Mouse (Mus musculus): ENCODE results near the gene Ints5. TPM values are rescaled to one million over a fixed set of nuclear protein-coding genes. Genes with fewer than 3 reads are reported as not detected.

Ints5 gene
- total and polyA plus RNA-seq, 2 experiments from 2014 or later: 26.8 to 29.9 TPM

DNA sequence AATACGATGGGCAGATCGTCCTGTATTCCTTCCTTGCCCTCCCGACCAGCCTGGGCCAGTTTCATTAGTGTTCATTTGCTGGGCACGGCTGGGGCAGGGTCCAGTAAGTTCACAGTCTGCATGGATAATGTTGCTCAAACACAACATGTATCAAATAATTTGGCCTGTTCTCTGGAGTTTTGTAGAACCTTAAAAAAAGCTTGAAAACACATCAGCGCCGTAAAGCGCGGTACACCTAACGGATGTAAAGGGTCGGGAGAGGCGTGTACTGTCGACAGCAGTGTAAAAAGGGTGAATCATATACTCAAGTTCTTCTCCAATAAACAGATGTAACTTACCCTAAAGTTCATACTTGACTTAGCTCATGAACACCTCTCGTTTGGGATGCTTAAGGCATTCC, 5.8 kb downstream of the Ints5 start:
- WGBS: 10% methylated on average over 13 of the region's 13 CpGs
- no peaks in the 10 kb centered on the region for H3K27me3 ChIP-seq (ENCODE audit: insufficient read depth, low read length)
- peak overlapping the region; percentile 82 for H3K9ac ChIP-seq
- H3K9me3 ChIP-seq (ENCODE audit: low read length): no peaks in the 10 kb centered on the region
- no peak for ATAC-seq
- peak; percentile 8 for DNase-seq
- peak overlapping the region; percentile 78 for H3K4me3 ChIP-seq (ENCODE audit: low read depth, low read length)
- peak overlapping the region; percentile 75 for H3K4me2 ChIP-seq (ENCODE audit: low read depth)
- H3K4me1 ChIP-seq (ENCODE audit: insufficient read depth): peaks cover 11% of the 10 kb centered on the region
- peaks cover 26% of the 10 kb centered on the region for H3K36me3 ChIP-seq (ENCODE audit: insufficient read depth)
- TF ChIP-seq CTCF (IDR thresholded peaks at IDR 0.05; ENCODE audit: low read depth): no peak
- peak overlapping the region; percentile 86 for H3K27ac ChIP-seq (ENCODE audit: low read depth, low read length)

GRCm38 (mm10) chr19:8899079-8899478, 6.3 kb downstream of the Ints5 start:
- H3K27ac ChIP-seq (ENCODE audit: low read depth, low read length): no peak overlapping the region
- peak overlapping the region; percentile 82; the same call in 1 of the 2 replicates for H3K9ac ChIP-seq
- no peaks in the 10 kb centered on the region for H3K27me3 ChIP-seq (ENCODE audit: insufficient read depth, low read length)
- H3K9me3 ChIP-seq (ENCODE audit: low read length): no peaks in the 10 kb centered on the region
- no peak for TF ChIP-seq CTCF (IDR thresholded peaks at IDR 0.05; ENCODE audit: low read depth)
- DNase-seq (no peak), ATAC-seq (no peak)
- peak overlapping the region; percentile 78 for H3K4me3 ChIP-seq (ENCODE audit: low read depth, low read length)
- WGBS: 52% methylated on average over 3 of the region's 3 CpGs
- peaks cover 30% of the 10 kb centered on the region for H3K36me3 ChIP-seq (ENCODE audit: insufficient read depth)
- H3K4me1 ChIP-seq (ENCODE audit: insufficient read depth): peaks cover 11% of the 10 kb centered on the region
- H3K4me2 ChIP-seq (ENCODE audit: low read depth): peak overlapping the region; percentile 75

DNA sequence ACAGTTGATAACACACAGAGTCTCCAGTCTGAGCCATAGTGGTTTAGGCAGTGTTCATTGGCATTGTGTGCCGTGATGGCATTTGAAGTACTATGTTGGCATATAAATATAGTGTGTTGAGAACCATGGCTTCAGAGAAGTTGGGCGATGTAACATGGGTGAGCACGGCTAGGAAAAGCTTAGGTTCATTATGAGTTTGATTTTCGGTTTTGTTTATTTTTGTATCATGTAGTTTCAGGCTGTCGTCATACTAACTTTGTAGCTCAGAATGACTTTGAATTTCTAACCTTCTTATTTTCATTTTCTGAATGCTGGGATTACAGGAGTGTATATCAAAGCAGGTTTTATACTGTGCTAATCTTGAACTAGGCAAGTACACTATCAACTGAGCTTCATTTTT, 10.6 kb downstream of the Ints5 start:
- ATAC-seq: no peak
- no peak overlapping the region for H3K27ac ChIP-seq (ENCODE audit: low read depth, low read length)
- WGBS: 94% methylated on average over 5 of the region's 5 CpGs

GRCm38 (mm10) chr19:8908531-8908930, 15.7 kb downstream of the Ints5 start:
- H3K4me2 ChIP-seq (ENCODE audit: low read depth): no peak overlapping the region
- WGBS: 91% methylated on average over 6 of the region's 6 CpGs
- DNase-seq: no peak

More for the DNA sequence above, 10.6 kb downstream of the Ints5 start:
- Histone ChIP-seq H3K4me2 (ENCODE audit: low read depth) (no peak overlapping the region), H3K9me3 (ENCODE audit: low read length) (no peaks in the 10 kb centered on the region), H3K4me1 (ENCODE audit: insufficient read depth) (peaks cover 6% of the 10 kb centered on the region), H3K27me3 (ENCODE audit: insufficient read depth, low read length) (no peaks in the 10 kb centered on the region), H3K4me3 (ENCODE audit: low read depth, low read length) (no peak overlapping the region), H3K36me3 (ENCODE audit: insufficient read depth) (peaks cover 58% of the 10 kb centered on the region), H3K9ac (no peak overlapping the region)
- TF ChIP-seq CTCF (IDR thresholded peaks at IDR 0.05; ENCODE audit: low read depth): no peak
- no peak for DNase-seq

GRCm38 (mm10) chr19:8911810-8912209, 19.0 kb downstream of the Ints5 start:
- H3K27me3 ChIP-seq (ENCODE audit: insufficient read depth, low read length): no peaks in the 10 kb centered on the region
- no peak overlapping the region for H3K4me3 ChIP-seq (ENCODE audit: low read depth, low read length)
- WGBS: 95% methylated on average over 5 of the region's 5 CpGs

More at GRCm38 (mm10) chr19:8908531-8908930, 15.7 kb downstream of the Ints5 start:
- H3K9ac ChIP-seq: no peak overlapping the region
- H3K27ac ChIP-seq (ENCODE audit: low read depth, low read length): no peak overlapping the region
- H3K27me3 ChIP-seq (ENCODE audit: insufficient read depth, low read length): no peaks in the 10 kb centered on the region
- ATAC-seq: no peak
- H3K36me3 ChIP-seq (ENCODE audit: insufficient read depth): peaks cover 91% of the 10 kb centered on the region
- no peak overlapping the region for H3K4me3 ChIP-seq (ENCODE audit: low read depth, low read length)
- H3K4me1 ChIP-seq (ENCODE audit: insufficient read depth): no peaks in the 10 kb centered on the region
- TF ChIP-seq CTCF (IDR thresholded peaks at IDR 0.05; ENCODE audit: low read depth): no peak
- H3K9me3 ChIP-seq (ENCODE audit: low read length): no peaks in the 10 kb centered on the region

GRCm38 (mm10) chr19:8914212-8914611, 21.4 kb downstream of the Ints5 start:
- WGBS: 96% methylated on average over 3 of the region's 3 CpGs
- H3K9ac ChIP-seq: no peak overlapping the region
- ATAC-seq: no peak
- DNase-seq: no peak
- H3K27ac ChIP-seq (ENCODE audit: low read depth, low read length): no peak overlapping the region
- no peak for TF ChIP-seq CTCF (IDR thresholded peaks at IDR 0.05; ENCODE audit: low read depth)
- H3K4me1 ChIP-seq (ENCODE audit: insufficient read depth): no peaks in the 10 kb centered on the region
- H3K27me3 ChIP-seq (ENCODE audit: insufficient read depth, low read length): no peaks in the 10 kb centered on the region
- no peak overlapping the region for H3K4me2 ChIP-seq (ENCODE audit: low read depth)
- H3K36me3 ChIP-seq (ENCODE audit: insufficient read depth): peaks cover 70% of the 10 kb centered on the region
- no peak overlapping the region for H3K4me3 ChIP-seq (ENCODE audit: low read depth, low read length)
- no peaks in the 10 kb centered on the region for H3K9me3 ChIP-seq (ENCODE audit: low read length)

More at GRCm38 (mm10) chr19:8911810-8912209, 19.0 kb downstream of the Ints5 start:
- peaks cover 94% of the 10 kb centered on the region for H3K36me3 ChIP-seq (ENCODE audit: insufficient read depth)
- H3K4me2 ChIP-seq (ENCODE audit: low read depth): no peak overlapping the region
- H3K4me1 ChIP-seq (ENCODE audit: insufficient read depth): no peaks in the 10 kb centered on the region
- no peak for TF ChIP-seq CTCF (IDR thresholded peaks at IDR 0.05; ENCODE audit: low read depth)
- ATAC-seq: no peak
- H3K27ac ChIP-seq (ENCODE audit: low read depth, low read length): no peak overlapping the region
- no peak for DNase-seq
- no peaks in the 10 kb centered on the region for H3K9me3 ChIP-seq (ENCODE audit: low read length)
- H3K9ac ChIP-seq: no peak overlapping the region

GRCm38 (mm10) chr19:8919000-8919399, 26.2 kb downstream of the Ints5 start:
- peaks cover 24% of the 10 kb centered on the region for H3K36me3 ChIP-seq (ENCODE audit: insufficient read depth)
- H3K4me3 ChIP-seq (ENCODE audit: low read depth, low read length): no peak overlapping the region
- H3K9me3 ChIP-seq (ENCODE audit: low read length): no peaks in the 10 kb centered on the region
- no peak for TF ChIP-seq CTCF (IDR thresholded peaks at IDR 0.05; ENCODE audit: low read depth)
- 94% methylated on average over 3 of the region's 3 CpGs for WGBS
- peaks cover 14% of the 10 kb centered on the region for H3K4me1 ChIP-seq (ENCODE audit: insufficient read depth)
- DNase-seq (no peak), ATAC-seq (no peak)
- H3K27ac ChIP-seq (ENCODE audit: low read depth, low read length): no peak overlapping the region
- no peaks in the 10 kb centered on the region for H3K27me3 ChIP-seq (ENCODE audit: insufficient read depth, low read length)
- H3K9ac ChIP-seq: no peak overlapping the region
- H3K4me2 ChIP-seq (ENCODE audit: low read depth): no peak overlapping the region
